Mouse (Mus musculus): ENCODE results near the gene Fam222a.

GRCm38 (mm10) chr5:114588416-114588815, 20.6 kb downstream of the Fam222a start:
- TF ChIP-seq CTCF (IDR thresholded peaks at IDR 0.05; ENCODE audit: control insufficient read depth, insufficient read depth, insufficient replicate concordance, low read depth, low read length) (no peak), POLR2A (IDR thresholded peaks at IDR 0.05; ENCODE audit: control insufficient read depth, low read depth, low read length) (no peak)

All from testis, adult 2 months (tissue).